Mouse (Mus musculus) midbrain, embryonic 16.5 days (tissue): Measurements from ENCODE around the gene 1700023F06Rik. TPM values are rescaled to one million over a fixed set of nuclear protein-coding genes. Genes with fewer than 3 reads are reported as not detected.

ENCODE experiments used
- ATAC-seq: fragments of 200-750 bp; cut with Nextera tagmentation; 2 replicates; pipeline ENCODE4 v1.8.0; 2017; ENCODE audit warnings: moderate TSS enrichment
- H3K27ac ChIP-seq: fragments of 300-500 bp; sonication (generic); 2 replicates; pipeline ENCODE4 v1.5.1; 2014; ENCODE audit warnings: mild to moderate bottlenecking, low read length, mixed read lengths
- H3K27me3 ChIP-seq: fragments of 300-500 bp; sonication (generic); 2 replicates; pipeline ENCODE4 v1.6.1; 2014; ENCODE audit warnings: low read depth, low read length, mixed read lengths; ENCODE audit not compliant: control insufficient read depth, insufficient read depth
- H3K36me3 ChIP-seq: fragments of 300-500 bp; sonication (generic); 2 replicates; pipeline ENCODE4 v1.6.1; 2014; ENCODE audit warnings: mild to moderate bottlenecking, low read length, moderate library complexity, mixed read lengths; ENCODE audit not compliant: control insufficient read depth, insufficient read depth
- H3K4me1 ChIP-seq: fragments of 300-500 bp; sonication (generic); 2 replicates; pipeline ENCODE4 v1.6.1; 2014; ENCODE audit warnings: mild to moderate bottlenecking, low read length, mixed read lengths; ENCODE audit not compliant: control insufficient read depth, insufficient read depth
- H3K4me2 ChIP-seq: fragments of 300-500 bp; sonication (generic); 2 replicates; pipeline ENCODE4 v1.6.1; 2014; ENCODE audit warnings: mild to moderate bottlenecking, low read length, mixed read lengths
- H3K4me3 ChIP-seq: fragments of 300-500 bp; sonication (generic); 2 replicates; pipeline ENCODE4 v1.5.1; 2014; ENCODE audit warnings: low read depth, mild to moderate bottlenecking, low read length, moderate library complexity, mixed read lengths
- H3K9ac ChIP-seq: fragments of 300-500 bp; sonication (generic); 2 replicates; pipeline ENCODE4 v1.6.1; 2014; ENCODE audit warnings: low read depth, low read length, mixed read lengths
- H3K9me3 ChIP-seq: fragments of 300-500 bp; sonication (generic); replicated peaks from 2 replicates; pipeline ENCODE4 v1.6.1; 2014; ENCODE audit warnings: mild to moderate bottlenecking, low read length, mixed read lengths; ENCODE audit not compliant: control insufficient read depth, poor library complexity, severe bottlenecking
- WGBS: fragments of 180-500 bp; shearing (Covaris S2); extraction: QIAGEN DNeasy Blood & Tissue Kit; methylation state at CpG from one replicate; pipeline ENCODE4 v1.1.7; 2014; 5-methylcytosine and 5-hydroxymethylcytosine counted together
- polyA plus RNA-seq: library from polyadenylated mRNA; unstranded; fragments of >200 nt; fragmentation: Nextera tagmentation; extraction: Ambion mirVana; gene quantifications from 2 replicates; pipeline ENCODE4 v1.2.1, GENCODE M21; 2015

The 1700023F06Rik gene
- polyA plus RNA-seq, 1 experiment from 2014 or later, result 2.3 TPM

DNA sequence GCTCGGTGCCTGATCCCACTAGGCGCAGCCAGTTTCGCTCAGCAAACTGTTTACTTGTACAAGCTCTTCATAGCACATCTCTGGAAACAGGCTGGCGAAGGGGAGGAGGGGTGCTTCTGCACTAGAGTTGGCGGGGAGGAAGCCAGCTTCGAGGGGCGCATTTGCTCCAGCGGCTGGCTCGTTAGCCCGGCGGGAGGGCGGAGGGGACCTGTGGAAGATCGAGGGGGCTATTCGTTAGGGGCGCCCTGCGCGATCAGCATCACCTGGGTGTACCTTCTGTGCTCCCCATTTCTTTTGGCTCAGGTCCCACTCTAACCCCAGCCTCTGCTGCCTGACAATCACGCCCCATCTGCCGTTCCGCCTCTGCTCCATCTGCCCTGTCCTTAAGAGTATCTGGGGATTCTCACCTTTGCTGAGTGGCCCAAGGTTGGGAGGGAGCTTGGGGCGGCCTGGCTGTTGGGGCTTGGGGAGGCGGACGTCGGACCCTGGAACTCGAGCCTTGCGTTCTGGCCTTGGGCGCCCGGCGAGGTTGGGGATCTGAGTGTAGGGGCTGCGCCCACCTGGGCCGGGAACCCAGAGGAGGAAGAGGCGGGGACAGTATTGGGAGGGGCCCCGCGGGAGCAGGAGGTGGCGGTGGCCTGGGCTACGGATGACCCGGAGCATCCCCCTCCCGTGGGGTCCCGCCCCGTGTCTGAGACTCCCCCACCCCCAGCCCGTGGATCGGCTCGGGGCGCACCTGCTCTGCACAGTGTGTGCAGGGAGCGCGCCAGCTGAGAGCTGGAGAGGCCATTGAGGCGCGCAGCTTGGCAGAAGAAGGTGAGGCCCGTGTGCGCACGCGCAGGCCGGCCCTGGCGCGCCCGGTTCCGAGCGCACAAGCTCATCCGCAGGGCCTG lies 9.2 kb downstream of the 1700023F06Rik start:
- Histone ChIP-seq H3K4me2 (peak overlapping the region; percentile 80), H3K9me3 (no peaks in the 10 kb centered on the region), H3K4me1 (peaks cover 25% of the 10 kb centered on the region), H3K27ac (0 out of 2 replicates have a peak overlapping the region, but pooled peaks have one; percentile 14), H3K4me3 (peak overlapping the region; percentile 50), H3K36me3 (no peaks in the 10 kb centered on the region; the same call in 1 of the 2 replicates), H3K9ac (peak overlapping the region; percentile 77), H3K27me3 (peaks cover 35% of the 10 kb centered on the region)
- peak; percentile 85 for ATAC-seq
- WGBS, result under 1% methylated on average over 58 of the region's 59 CpGs

DNA sequence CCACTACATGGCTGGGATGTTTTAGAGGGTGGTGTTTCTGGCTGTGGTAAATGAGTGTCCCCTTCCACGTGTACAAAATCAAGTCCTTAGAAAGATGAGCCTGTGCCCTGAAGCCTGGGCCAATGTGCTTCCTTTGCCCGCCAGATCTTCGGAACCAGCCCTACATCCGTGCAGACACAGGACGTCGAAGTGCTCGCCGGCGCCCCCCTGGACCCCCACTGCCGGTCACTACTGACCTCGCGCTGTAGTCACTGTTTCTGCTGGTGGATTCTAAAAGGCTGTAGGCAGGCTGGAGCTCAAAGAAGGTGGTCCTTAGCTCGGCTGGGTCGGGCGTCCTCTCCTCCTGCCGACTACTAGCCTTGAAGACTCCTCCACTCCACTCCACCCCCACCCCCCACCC lies 10.0 kb downstream of the 1700023F06Rik start:
- no peak for ATAC-seq
- Histone ChIP-seq H3K4me2 (peak overlapping the region; percentile 80), H3K4me1 (peaks cover 25% of the 10 kb centered on the region), H3K9me3 (no peaks in the 10 kb centered on the region), H3K27ac (no peak overlapping the region), H3K4me3 (peak overlapping the region; percentile 50; the same call in 1 of the 2 replicates), H3K36me3 (no peaks in the 10 kb centered on the region; the same call in 1 of the 2 replicates), H3K27me3 (peaks cover 43% of the 10 kb centered on the region), H3K9ac (no peak overlapping the region)
- WGBS, result 7% methylated on average over 16 of the region's 16 CpGs

DNA sequence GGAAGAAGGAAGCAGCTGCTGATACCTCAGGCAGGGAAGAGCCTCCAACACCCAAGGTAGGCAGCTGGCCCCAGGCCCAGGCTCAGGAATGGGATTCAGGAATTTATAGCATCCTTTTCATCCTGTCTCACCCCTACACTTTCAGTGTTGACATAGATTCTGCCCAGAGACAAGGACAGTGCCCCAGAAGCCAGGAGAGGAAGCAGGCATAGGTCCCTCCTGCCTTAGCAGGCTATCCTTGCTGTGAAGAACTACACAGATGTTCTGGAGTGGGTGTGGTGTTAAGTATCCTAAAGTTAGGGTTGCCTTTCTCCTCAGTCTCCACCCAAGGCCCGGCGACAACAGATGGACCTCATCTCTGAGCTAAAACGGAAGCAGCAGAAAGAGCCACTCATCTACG lies 11.0 kb downstream of the 1700023F06Rik start:
- peaks cover 30% of the 10 kb centered on the region for H3K4me1 ChIP-seq
- WGBS, result 91% methylated on average over 4 of the region's 4 CpGs
- no peak overlapping the region for H3K4me2 ChIP-seq
- H3K9me3 ChIP-seq, result no peaks in the 10 kb centered on the region
- H3K27me3 ChIP-seq, result peaks cover 49% of the 10 kb centered on the region
- no peak overlapping the region for H3K27ac ChIP-seq
- H3K36me3 ChIP-seq, result no peaks in the 10 kb centered on the region; the same call in 1 of the 2 replicates
- no peak overlapping the region for H3K9ac ChIP-seq
- no peak for ATAC-seq
- no peak overlapping the region for H3K4me3 ChIP-seq

GRCm38 (mm10) chr11:103195656-103196055 lies 12.7 kb downstream of the 1700023F06Rik start:
- no peaks in the 10 kb centered on the region for H3K9me3 ChIP-seq
- no peak overlapping the region for H3K4me2 ChIP-seq
- H3K4me3 ChIP-seq, result no peak overlapping the region
- 86% methylated on average over 5 of the region's 5 CpGs for WGBS
- no peak overlapping the region for H3K9ac ChIP-seq
- peaks cover 19% of the 10 kb centered on the region for H3K4me1 ChIP-seq
- H3K27ac ChIP-seq, result no peak overlapping the region
- H3K36me3 ChIP-seq, result no peaks in the 10 kb centered on the region; the same call in 1 of the 2 replicates
- no peak for ATAC-seq
- H3K27me3 ChIP-seq, result peaks cover 65% of the 10 kb centered on the region

DNA sequence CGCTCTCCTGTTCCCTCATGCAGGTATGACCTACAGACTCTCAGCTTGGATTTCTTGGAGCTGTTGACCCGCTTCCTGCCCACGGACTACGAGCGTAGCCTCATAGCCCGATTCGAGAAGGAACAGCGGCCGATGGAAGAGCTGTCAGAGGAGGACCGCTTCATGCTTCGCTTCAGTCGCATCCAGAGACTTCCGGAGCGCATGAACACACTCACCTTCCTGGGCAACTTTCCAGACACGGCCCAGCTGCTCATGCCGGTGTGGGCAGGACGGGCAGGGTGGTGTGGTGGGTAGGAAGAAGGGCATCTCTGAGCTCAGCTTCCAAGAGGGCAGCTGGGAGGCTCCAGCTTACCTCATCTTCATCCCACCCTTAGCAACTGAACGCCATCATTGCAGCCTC lies 13.1 kb downstream of the 1700023F06Rik start:
- Histone ChIP-seq H3K4me2 (no peak overlapping the region), H3K4me1 (peaks cover 19% of the 10 kb centered on the region), H3K9me3 (no peaks in the 10 kb centered on the region), H3K36me3 (no peaks in the 10 kb centered on the region; the same call in 1 of the 2 replicates), H3K9ac (no peak overlapping the region), H3K27me3 (peaks cover 70% of the 10 kb centered on the region), H3K4me3 (no peak overlapping the region), H3K27ac (no peak overlapping the region)
- WGBS, result 91% methylated on average over 18 of the region's 18 CpGs
- no peak for ATAC-seq

GRCm38 (mm10) chr11:103193825-103194168 lies 14.6 kb downstream of the 1700023F06Rik start:
- no peak overlapping the region for H3K4me3 ChIP-seq
- no peaks in the 10 kb centered on the region; the same call in 1 of the 2 replicates for H3K36me3 ChIP-seq
- H3K4me2 ChIP-seq, result no peak overlapping the region
- ATAC-seq, result no peak
- no peak overlapping the region for H3K9ac ChIP-seq
- H3K4me1 ChIP-seq, result peaks cover 11% of the 10 kb centered on the region
- WGBS, result 39% methylated on average over 9 of the region's 9 CpGs
- no peak overlapping the region for H3K27ac ChIP-seq
- H3K27me3 ChIP-seq, result peaks cover 65% of the 10 kb centered on the region
- no peaks in the 10 kb centered on the region for H3K9me3 ChIP-seq

GRCm38 (mm10) chr11:103192956-103193824 lies 15.2 kb downstream of the 1700023F06Rik start:
- Histone ChIP-seq H3K9ac (peak overlapping the region; percentile 56), H3K27ac (no peak overlapping the region), H3K4me3 (peak overlapping the region; percentile 28), H3K4me1 (peaks cover 6% of the 10 kb centered on the region; the same call in 1 of the 2 replicates), H3K27me3 (peaks cover 63% of the 10 kb centered on the region), H3K9me3 (no peaks in the 10 kb centered on the region), H3K4me2 (peak overlapping the region; percentile 52), H3K36me3 (no peaks in the 10 kb centered on the region; the same call in 1 of the 2 replicates)
- ATAC-seq, result peak; percentile 69
- 5% methylated on average over 42 of the region's 44 CpGs for WGBS

GRCm38 (mm10) chr11:103192230-103192955 lies 16.0 kb downstream of the 1700023F06Rik start:
- Histone ChIP-seq H3K27me3 (peaks cover 55% of the 10 kb centered on the region), H3K27ac (no peak overlapping the region), H3K4me3 (peak overlapping the region; percentile 28), H3K9ac (peak overlapping the region; percentile 56), H3K36me3 (no peaks in the 10 kb centered on the region; the same call in 1 of the 2 replicates), H3K9me3 (no peaks in the 10 kb centered on the region), H3K4me1 (peaks cover 6% of the 10 kb centered on the region; the same call in 1 of the 2 replicates), H3K4me2 (peak overlapping the region; percentile 52)
- 18% methylated on average over 28 of the region's 28 CpGs for WGBS
- no peak for ATAC-seq
